Mouse (Mus musculus) liver, embryonic 11.5 days (tissue): ENCODE measurements at regions not wholly inside any gene's neighbourhood (a gene's known extent, or its start where the extent isn't known, plus 50 kb on each side); places are given as distances from the start of the nearest gene placed in this dataset.

Experiments used
- ATAC-seq: fragments of 200-750 bp; cut with Nextera tagmentation; replicated peaks from 2 replicates; pipeline ENCODE4 v1.8.0; 2017; ENCODE audit warnings: moderate number of reproducible peaks, mild to moderate bottlenecking, moderate TSS enrichment, moderate library complexity; ENCODE audit not compliant: low FRiP score
- DNase-seq: peaks from one replicate; pipeline ENCODE4 v3.0.0-alpha.2; 2017; ENCODE audit warnings: low spot score
- H3K27ac ChIP-seq: fragments of 300-500 bp; sonication (generic); 2 replicates; pipeline ENCODE4 v1.5.1; 2014; ENCODE audit warnings: mild to moderate bottlenecking, low read depth, low read length, control low read depth
- H3K27me3 ChIP-seq: fragments of 300-500 bp; sonication (generic); replicated peaks from 2 replicates; pipeline ENCODE4 v1.6.1; 2014; ENCODE audit warnings: low read length, mixed read lengths; ENCODE audit not compliant: control insufficient read depth, insufficient read depth
- H3K36me3 ChIP-seq: fragments of 300-500 bp; sonication (generic); 2 replicates; pipeline ENCODE4 v1.6.1; 2014; ENCODE audit warnings: mild to moderate bottlenecking, low read length, moderate library complexity, mixed read lengths; ENCODE audit not compliant: control insufficient read depth, insufficient read depth
- H3K4me1 ChIP-seq: fragments of 300-500 bp; sonication (generic); replicated peaks from 2 replicates; pipeline ENCODE4 v1.6.1; 2014; ENCODE audit warnings: low read length, mixed read lengths; ENCODE audit not compliant: control insufficient read depth, insufficient read depth
- H3K4me2 ChIP-seq: fragments of 300-500 bp; sonication (generic); 2 replicates; pipeline ENCODE4 v1.6.1; 2014; ENCODE audit warnings: mild to moderate bottlenecking, control low read depth, moderate library complexity
- H3K4me3 ChIP-seq: fragments of 300-500 bp; sonication (generic); 2 replicates; pipeline ENCODE4 v1.5.1; 2014; ENCODE audit warnings: low read depth, low read length, control low read depth
- H3K9ac ChIP-seq: fragments of 300-500 bp; sonication (generic); 2 replicates; pipeline ENCODE4 v1.6.1; 2014; ENCODE audit warnings: low read depth, low read length, control low read depth
- H3K9me3 ChIP-seq: fragments of 300-500 bp; sonication (generic); 2 replicates; pipeline ENCODE4 v1.6.1; 2016; ENCODE audit warnings: low read length, inconsistent platforms, mixed read lengths; ENCODE audit not compliant: control insufficient read depth
- WGBS: fragments of 180-500 bp; shearing (Covaris S2); extraction: QIAGEN DNeasy Blood & Tissue Kit; methylation state at CpG from one replicate; pipeline ENCODE4 v1.1.7; 2014; 5-methylcytosine and 5-hydroxymethylcytosine counted together

GRCm38 (mm10) chrX:162266769-162267168 lies 107.2 kb upstream of the Nhs start:
- WGBS = 57% methylated on average over 1 of the region's 1 CpGs
- Histone ChIP-seq H3K4me2 (no peak overlapping the region), H3K4me1 (0 out of 2 replicates have a peak, but pooled peaks cover 2% of the 10 kb centered on the region), H3K27ac (no peak overlapping the region), H3K36me3 (no peaks in the 10 kb centered on the region), H3K9me3 (no peaks in the 10 kb centered on the region), H3K27me3 (peaks cover 5% of the 10 kb centered on the region), H3K4me3 (no peak overlapping the region), H3K9ac (no peak overlapping the region)
- ATAC-seq (no peak), DNase-seq (no peak)

DNA sequence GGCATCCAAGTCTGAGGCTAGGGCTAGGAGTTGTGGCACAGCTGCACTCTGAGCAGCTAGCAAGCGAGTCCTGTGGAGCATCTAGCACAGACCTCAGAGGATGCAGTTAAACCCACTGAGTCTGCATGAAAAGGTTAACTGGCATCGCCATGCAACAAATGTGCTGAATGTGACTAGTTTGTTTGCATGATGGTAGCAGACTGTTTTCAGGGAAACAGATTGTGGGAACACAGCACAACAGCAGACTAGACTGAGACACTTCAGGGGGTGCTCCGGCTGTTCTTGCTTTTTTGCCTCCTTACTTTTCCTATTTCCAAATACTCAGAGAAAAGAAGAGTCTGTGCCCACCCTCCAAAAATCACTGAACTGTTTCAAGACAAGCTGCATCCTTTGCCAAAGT lies 97.9 kb upstream of the Nhs start:
- Histone ChIP-seq H3K27me3 (no peaks in the 10 kb centered on the region; the same call in 1 of the 2 replicates), H3K4me2 (no peak overlapping the region), H3K36me3 (no peaks in the 10 kb centered on the region), H3K4me1 (no peaks in the 10 kb centered on the region), H3K9me3 (no peaks in the 10 kb centered on the region), H3K4me3 (no peak overlapping the region), H3K27ac (no peak overlapping the region), H3K9ac (no peak overlapping the region)
- 75% methylated on average over 3 of the region's 3 CpGs for WGBS
- DNase-seq = no peak
- no peak for ATAC-seq

- no peak overlapping the region for H3K27ac ChIP-seq
- no peak overlapping the region for H3K4me2 ChIP-seq
- H3K9me3 ChIP-seq = no peaks in the 10 kb centered on the region
- ATAC-seq = no peak
- no peaks in the 10 kb centered on the region for H3K36me3 ChIP-seq
- no peak for DNase-seq
- no peak overlapping the region for H3K9ac ChIP-seq
- H3K27me3 ChIP-seq = no peaks in the 10 kb centered on the region; the same call in 1 of the 2 replicates
- no peaks in the 10 kb centered on the region for H3K4me1 ChIP-seq
- no peak overlapping the region for H3K4me3 ChIP-seq
Observed at GRCm38 (mm10) chrX:162255873-162256272, 96.3 kb upstream of the Nhs start.

GRCm38 (mm10) chrX:162241291-162241690 lies 81.8 kb upstream of the Nhs start:
- Histone ChIP-seq H3K4me2 (no peak overlapping the region), H3K36me3 (no peaks in the 10 kb centered on the region), H3K4me1 (no peaks in the 10 kb centered on the region), H3K4me3 (no peak overlapping the region), H3K27ac (no peak overlapping the region), H3K9ac (no peak overlapping the region), H3K9me3 (no peaks in the 10 kb centered on the region), H3K27me3 (peaks cover 2% of the 10 kb centered on the region; the same call in 1 of the 2 replicates)
- 87% methylated on average over 3 of the region's 3 CpGs for WGBS
- ATAC-seq (no peak), DNase-seq (no peak)

GRCm38 (mm10) chrX:162235552-162235951 lies 76.0 kb upstream of the Nhs start:
- Histone ChIP-seq H3K9ac (no peak overlapping the region), H3K27me3 (no peaks in the 10 kb centered on the region; the same call in 1 of the 2 replicates), H3K4me1 (no peaks in the 10 kb centered on the region), H3K36me3 (no peaks in the 10 kb centered on the region), H3K9me3 (no peaks in the 10 kb centered on the region), H3K4me3 (no peak overlapping the region), H3K4me2 (no peak overlapping the region), H3K27ac (no peak overlapping the region)
- no peak for DNase-seq
- 65% methylated on average over 5 of the region's 5 CpGs for WGBS
- no peak for ATAC-seq

DNA sequence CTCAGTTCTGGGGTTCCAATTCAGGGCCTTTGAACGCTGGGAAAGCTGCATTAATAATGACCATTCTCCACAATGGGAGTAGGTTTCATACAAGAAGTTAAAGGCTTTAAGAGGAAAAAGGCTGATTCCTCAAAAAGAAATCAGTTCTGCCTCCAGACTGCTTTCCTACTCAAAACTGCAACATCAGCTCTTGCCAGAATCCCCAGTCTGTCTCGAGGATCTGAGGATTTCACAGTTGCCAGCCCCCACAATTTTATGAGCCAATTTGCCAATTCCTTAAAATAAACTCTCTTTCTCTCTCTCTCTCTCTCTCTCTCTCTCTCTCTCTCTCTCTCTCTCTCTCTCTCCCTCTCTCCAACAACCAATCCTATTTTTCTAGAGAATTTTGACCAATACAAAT lies 51.3 kb upstream of the Nhs start:
- H3K4me2 ChIP-seq = no peak overlapping the region
- H3K27ac ChIP-seq = no peak overlapping the region
- 58% methylated on average over 2 of the region's 2 CpGs for WGBS
- no peaks in the 10 kb centered on the region for H3K9me3 ChIP-seq
- H3K27me3 ChIP-seq = no peaks in the 10 kb centered on the region
- DNase-seq = no peak
- ATAC-seq = no peak
- H3K4me1 ChIP-seq = no peaks in the 10 kb centered on the region
- H3K9ac ChIP-seq = no peak overlapping the region
- H3K4me3 ChIP-seq = no peak overlapping the region
- H3K36me3 ChIP-seq = no peaks in the 10 kb centered on the region
